Mouse (Mus musculus) embryo, embryonic 11.5 days (tissue): ENCODE data around the gene Unc13c.

ENCODE experiments used
- DNase-seq: peaks from one replicate; pipeline ENCODE4 v3.0.0-alpha.2; 2012; ENCODE audit warnings: low read depth, low spot score

Unc13c gene

DNA sequence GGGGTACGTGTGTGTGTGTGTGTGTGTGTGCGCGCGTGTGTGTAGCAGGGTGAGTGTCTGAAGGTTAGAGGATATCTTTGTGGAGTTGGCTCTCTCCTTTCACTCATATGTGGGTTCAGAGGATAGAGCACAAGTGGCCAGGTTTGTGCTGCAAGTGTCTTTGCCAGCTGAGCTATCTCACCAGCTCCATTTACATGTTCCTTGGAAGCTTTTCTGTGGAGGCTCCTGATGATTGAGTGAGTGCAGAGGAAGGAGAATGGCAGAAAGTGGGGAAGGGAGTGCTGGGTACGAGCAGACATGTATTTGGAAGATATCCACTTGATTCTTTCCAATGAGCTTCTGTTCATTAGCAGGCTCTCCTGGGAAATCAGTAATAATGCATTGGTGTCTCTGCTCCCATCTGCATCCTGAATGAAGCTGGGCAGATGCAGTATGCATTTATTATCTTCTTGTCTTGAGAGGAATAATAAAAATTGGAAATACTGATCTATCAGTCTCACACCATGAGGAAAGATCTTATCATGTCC lies 86.3 kb downstream of the Unc13c start:
- DNase-seq = no peak

DNA sequence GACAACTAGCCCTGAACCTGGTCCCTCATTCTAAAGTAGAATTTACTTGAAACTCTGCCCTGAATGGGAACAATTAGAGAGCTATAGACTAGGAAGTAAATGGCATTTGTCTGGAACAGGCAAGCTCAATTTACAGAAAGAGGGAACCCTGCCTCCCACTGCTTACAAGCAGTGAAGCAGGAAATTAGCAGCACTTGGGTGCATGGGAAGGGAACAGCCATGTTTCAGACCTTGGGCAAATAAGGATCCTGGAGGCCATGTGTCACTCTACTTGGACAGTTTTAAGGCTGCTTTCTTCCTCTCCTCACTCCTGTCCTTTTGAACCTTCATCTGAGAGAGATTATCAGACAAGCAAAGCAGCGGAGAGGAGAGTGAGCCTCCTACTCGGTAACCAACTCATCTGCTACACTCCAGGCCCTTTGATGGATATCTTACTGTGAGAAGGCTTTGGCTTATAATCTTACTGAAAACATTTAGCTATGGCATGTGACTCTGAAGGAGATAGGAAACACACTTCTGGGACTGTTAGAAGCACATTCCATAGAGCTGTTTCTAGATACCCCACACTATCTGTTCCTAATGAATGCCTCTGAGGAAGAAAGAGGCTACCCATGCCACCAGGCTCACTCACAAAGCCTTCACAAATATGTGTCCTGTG lies 101.2 kb downstream of the Unc13c start:
- no peak for DNase-seq

DNA sequence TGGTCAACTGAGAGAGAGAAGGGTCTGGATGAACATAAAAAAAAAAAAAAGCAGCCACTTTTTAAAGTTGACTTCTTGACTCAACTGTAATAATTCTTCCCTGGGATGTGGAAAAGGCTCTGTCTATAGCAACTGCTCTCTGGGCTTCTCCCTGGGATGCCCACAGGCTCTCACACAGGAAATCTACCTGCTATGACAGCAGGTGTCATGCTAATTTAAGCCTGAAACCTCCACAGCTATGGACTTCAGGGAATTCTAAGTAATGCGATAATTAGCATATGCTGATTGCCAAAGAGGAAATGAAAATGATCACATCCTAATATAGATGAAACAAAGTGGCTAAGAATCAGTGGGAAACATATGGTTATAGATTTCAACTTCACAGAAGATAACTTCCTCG lies 102.1 kb downstream of the Unc13c start:
- no peak for DNase-seq

DNA sequence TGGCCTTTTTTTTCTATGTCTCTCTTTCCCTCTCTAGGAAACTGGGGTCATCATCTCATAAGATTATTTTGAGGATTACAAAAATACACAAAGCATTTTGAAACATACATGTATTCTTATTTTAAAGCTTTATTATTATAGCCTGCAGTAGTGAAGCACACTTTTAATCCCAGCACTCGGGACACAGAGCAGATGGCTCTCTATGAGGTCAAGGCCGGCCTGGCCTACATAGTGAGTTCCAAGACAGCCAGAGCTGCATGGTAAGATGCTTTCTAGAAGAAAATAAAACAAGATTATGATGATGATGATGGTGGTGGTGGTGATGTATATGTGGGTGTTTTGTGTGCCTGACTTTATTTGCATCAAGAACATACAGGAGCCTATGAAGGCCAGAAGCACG lies 109.3 kb downstream of the Unc13c start:
- no peak for DNase-seq

DNA sequence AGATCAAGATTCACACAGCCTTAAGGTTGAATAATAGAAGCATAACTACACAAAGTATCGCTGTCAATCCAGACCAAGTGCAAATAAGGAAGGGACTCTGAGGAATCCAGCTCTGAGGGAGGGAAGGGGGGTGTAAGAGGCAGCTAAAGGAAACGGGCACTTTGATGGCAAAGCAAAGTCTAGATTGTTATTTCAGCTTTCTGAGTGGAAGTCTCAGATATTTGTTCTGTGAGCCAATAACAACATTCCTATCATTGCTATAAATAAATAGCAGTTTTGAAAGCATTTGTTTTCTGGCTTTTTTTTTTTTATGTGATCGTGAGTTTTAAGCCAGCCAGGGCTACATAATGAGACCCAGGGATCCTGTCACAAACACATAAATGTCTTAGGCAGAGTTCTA lies 114.5 kb downstream of the Unc13c start:
- DNase-seq = no peak

DNA sequence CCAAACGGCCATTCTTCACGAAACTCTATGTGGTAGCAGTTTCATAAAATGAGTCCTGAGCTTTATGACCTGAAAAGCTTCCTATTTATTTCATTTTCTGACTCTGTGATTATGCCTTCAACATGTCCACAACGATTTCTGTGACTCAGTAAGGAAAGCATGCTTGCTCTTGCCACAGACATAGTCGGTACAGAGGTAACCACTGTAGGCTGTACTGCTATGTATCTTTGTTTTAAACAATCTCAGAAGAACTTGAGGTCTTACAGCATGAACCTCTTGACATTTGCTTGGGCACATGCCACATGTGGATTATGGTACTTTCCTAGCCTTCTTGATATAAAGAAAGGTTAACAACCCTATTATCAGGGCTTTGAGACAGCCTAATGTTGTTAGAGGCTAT lies 162.1 kb downstream of the Unc13c start:
- DNase-seq = no peak

DNA sequence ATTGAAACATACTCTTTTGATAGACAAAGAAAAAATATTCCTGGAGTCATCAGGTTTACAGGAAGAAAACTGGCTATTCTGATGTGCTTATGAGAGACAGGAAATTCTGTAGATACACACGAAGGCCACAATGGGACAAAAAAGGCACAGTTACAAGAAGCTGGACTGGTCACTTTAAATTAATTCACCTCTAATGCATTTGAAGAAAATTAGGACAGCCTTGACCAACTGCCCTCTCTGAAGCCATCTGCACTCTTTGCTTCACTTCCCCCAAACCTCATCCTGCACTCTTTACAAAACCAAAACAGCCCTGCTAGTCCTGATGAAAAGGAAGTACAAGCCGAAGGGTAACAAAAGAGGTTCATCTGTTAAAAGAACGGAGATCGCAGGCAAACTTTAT lies 194.2 kb downstream of the Unc13c start:
- DNase-seq = no peak

DNA sequence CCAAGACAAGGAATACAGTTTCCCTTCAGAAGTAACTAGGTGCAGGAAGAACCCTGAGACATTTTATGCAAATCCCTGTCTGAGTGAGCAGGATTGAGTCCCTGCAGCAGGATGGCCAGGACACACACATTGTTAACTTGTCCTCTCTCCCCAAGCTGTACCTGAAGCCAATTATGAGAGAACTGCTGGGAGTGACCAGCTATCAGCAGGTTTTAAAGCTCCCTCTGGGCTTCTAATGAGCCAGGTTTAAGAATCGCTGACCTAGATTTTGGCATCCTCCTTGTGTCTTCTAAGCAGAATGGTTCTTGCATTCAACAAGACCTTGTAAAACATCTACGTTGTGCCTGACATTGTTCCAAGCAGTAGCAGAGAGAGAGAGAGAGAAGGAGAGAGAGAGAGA lies 213.6 kb downstream of the Unc13c start:
- no peak for DNase-seq

DNA sequence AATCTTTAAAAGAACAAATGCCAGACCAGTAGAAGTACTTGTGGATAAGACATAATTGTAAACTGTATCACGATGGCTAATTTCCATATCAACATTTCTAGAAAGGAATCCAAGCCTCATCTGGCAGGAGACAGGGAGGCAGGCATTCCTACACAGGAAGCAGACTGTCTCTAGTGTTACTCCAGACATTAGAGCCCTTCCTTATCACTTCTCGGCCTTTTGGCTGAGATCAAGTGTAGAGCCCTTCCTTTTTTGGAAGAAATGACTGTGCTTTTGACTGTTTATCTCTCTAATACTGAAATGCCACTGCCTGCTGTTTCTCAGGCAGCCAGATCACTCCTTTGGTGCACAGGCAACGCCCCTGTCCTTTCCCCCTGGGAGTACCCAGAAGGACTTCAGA lies 215.3 kb downstream of the Unc13c start:
- DNase-seq = no peak

DNA sequence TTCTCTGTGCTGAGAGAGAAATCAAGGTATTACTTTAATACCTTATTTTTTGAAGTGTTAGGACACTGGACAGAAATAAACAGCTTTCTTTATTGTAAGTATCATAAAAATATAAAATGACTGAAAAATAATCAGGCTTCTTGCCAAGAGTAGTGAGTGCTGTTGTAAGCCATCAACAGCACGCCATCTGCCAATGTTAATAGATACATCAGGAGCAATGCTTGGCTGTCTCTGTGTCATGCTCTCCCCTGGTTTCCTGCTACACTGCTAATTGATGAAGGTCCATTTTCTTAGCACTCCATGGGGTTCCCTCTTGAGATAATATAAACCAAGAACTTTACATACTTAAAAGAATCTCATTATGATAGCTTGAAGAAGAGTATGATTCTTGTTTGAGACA lies 217.4 kb downstream of the Unc13c start:
- no peak for DNase-seq

DNA sequence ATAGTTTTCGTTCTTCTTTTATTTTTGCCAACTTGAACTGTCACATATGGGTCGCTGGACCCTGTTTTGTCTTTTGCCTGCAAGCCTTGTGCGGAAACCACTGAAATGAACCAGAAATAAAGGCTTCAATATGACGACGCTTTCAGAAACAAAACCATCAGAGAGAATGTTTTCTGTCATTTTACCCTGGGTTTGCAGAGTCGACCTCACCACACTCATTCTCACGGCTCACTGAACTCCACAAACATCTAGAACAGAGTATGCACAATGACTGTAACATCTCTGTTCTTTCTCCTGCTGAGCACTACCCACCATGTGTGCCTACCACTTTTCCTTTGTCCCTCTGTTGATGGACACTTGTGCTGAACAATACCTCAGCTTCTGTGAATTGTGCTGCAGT lies 234.3 kb downstream of the Unc13c start:
- DNase-seq = no peak

DNA sequence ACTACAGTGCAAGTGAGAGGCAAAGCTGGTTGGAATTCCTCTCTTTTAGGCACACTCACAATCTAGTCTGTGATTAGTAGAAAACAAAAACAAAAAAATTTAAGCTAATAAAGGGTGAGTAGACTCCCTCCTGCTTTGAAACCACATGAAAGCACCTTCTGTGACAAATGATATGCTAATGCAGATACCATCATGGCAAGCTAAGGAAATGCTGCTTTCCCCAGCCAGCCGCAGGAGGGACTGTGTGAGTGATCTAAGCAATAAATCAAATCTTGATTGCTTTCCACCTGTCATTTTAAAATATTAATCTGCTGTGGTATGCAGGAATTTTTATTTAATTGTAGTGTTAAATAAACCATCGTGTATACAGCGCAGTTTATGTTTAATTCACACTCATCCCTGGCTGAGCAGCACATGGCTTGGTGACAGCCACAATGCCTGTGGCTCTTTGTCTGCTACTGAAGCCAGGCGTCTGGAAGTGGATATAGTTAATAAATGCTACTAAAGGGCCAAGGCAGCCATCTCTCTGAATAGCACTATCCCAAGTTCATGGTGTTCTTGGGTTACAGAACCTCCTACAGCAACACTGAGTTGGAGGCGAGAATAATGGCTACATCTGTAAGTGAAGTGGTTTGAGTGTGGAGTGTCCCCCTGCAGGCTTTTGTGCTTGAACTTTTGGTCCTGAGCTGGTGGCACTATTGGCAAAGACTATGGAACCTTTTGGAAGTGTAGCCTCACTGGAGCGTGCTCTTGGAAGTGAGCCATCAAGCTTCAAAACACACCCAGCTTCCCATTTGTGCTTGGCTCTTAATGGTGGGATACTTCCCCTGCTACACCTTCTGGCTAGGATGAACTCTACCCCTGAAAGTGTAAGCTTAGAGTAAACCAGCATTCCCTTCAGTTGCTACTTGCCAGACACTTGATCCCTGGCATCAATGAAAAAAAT lies 242.8 kb downstream of the Unc13c start:
- DNase-seq = no peak

DNA sequence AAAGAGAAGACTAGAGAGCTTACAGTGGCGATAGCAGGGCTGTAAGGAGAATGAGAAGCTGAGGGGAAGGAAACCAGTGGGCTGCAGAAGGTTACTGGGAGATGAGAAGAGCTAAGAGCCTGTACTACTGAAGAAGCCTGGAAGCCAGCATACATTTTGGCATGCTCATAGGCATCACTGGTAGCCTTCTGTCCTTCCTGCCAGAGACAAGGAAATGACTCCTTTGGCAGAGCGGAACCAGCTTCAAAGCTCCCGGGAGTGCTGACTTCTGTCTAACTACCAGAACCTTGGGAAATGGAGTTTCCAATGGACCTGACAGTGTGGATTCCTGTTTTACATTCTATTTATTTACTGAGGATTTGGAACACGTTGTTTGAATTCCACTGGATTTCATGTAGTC lies 244.0 kb downstream of the Unc13c start:
- DNase-seq = no peak

DNA sequence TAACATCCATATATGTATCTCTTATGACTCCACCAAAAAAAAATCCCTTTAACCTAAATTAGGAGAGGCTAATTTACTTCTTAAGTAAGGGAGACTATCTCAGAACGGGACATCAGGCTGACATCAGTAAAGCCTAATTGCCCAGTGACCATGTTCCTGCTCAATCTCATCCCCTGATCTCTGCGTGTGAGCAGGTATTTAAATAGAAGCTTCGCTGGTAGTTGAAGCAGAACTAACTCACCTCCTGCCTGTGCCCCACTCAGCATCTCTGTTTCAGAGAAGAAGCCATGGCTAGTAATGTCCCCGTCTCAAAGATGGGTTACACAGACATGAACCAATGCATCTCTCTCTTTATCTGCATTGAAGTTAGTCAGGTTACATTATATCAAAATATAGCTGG lies 255.3 kb downstream of the Unc13c start:
- no peak for DNase-seq

DNA sequence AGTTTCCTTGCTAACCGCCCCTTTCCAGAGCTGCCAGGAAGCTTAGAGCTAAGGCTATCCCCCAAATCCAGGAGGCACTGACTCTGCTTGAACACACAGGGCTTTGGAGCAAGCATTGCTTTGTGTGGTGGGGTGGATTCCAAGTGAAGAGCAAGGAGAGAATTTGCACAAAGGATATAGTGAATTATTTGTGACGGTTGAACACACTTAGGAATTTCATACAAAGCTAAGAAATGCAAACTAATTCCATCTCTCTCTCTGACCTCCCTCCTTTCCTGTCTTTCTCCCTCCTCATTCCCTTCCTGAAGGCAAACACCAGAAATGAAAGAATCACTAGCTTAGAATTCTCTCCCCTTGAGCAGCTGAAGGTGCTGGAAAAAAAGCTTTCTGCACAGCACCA lies 271.7 kb downstream of the Unc13c start:
- DNase-seq = no peak

DNA sequence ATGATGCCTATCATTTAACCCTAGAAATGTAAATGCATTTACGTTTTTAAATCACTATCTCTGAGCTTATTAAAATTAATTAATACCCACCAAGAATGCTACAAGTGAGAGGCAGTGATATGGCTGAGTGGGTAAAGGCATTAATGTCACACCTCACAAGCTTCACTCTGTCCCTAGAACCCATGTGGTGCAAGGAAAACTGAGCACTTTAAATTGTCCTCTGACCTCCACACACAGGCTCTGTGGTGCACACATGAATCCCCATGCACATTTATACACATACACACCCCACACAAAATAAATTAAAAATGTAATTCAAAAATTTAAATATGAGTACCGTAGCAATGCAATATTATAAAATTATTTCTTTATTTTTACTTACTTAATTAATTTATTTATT lies 287.2 kb downstream of the Unc13c start:
- DNase-seq = no peak

DNA sequence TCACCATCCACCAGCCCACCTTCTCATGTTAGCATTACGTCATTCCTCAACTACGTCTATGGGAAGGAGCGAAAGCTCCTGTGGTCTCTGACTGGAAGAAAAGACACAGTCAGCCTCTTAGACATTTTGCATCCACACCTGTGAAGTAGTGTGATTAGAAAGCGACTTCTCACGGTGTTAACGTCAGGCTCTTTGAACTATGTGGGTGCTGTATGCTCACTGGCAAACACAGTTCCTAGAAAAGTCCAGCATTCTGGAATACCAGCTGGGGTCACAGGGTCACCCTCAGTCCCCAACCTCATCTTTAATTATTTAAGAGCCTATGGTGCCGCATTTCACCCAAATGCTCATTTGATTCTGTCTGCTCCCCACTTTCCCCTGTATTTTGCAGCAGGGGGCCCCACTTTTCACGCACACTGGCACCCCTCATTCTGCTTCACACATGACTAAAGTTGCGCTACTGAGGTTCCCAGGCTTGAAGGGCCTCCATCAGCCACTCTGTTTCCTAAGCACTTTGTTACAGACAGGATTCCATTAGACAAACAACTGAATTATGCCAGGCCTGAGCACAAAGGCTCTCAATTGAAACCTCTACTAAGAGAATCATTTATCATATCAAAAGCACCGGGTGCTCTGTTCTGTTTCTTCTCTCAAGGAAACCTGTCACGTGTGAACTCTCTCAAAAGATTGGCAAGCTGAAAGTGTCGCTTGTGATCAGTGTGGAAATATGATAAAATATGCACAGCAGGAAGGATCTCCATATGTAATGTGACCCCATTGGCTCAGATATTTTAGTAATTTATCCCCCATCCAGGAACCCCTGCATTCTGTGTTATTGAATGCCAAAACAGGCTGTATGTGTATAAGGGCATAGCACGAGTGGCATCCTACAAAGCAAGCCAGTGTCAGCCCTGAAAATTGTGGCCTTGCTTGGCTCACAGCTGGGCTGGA lies 287.9 kb downstream of the Unc13c start:
- no peak for DNase-seq

DNA sequence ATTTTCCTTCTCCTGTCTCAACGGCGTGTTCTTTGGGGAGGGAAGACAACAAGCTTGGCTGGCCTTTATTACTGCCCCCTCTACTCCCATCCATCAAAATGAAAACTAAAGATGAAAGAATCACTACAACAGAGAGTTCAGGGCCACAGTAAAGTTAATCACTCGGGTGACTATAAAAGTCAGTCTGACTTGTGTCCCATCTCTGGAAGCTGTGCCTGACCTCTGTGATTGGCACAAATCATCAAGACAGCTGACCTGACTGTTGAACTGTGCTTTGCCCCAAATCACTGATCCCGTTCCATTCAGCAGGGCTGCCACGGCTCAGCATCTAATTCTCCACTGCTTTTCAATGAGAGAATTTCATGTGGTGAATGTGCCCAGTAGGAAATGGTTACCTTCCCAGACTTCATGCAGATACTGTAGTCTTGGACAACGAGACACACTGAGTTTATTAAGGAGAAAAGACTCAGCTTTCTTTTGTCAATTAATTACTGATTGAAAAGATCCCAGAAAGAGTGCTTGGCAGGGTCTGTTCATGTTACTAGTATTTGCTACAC lies 297.0 kb downstream of the Unc13c start:
- DNase-seq = no peak

DNA sequence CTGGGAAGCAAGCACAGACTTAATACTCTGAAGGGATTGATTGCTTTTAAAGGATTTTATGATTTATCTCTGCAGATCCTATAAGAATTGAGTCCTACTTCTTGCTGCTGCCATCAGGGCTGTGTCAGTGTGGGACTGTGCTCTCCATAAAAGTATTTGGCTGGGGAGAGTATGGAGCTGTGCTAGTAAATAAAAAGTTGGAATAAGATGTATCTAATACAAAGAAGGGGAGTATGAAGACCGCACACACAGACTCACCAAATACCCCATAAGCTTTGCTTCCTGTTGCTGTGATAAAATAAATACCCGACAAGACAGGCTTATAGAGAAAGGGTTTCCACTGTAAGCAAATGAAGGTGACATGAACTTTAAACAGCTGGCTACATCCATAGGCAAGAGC lies 298.7 kb downstream of the Unc13c start:
- DNase-seq = no peak

DNA sequence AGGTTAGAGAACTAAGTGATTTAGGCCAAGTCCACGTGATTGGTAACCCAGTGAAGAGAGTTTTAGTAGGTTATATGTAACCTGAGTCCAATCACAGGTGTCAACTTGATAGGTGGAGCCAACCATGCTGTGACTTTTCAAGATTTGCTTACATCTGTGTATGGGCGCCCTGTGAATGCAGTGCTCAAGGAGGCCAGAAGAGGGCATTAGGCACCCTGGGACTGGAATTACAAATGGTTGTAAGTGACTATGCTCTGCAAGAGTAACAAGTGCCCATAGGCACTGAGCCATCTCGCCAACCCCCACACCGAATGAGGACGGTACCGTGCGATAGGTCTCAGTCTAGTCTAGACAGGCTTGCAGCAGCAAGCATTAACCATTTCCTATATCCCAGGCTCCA lies 305.9 kb downstream of the Unc13c start:
- no peak for DNase-seq

DNA sequence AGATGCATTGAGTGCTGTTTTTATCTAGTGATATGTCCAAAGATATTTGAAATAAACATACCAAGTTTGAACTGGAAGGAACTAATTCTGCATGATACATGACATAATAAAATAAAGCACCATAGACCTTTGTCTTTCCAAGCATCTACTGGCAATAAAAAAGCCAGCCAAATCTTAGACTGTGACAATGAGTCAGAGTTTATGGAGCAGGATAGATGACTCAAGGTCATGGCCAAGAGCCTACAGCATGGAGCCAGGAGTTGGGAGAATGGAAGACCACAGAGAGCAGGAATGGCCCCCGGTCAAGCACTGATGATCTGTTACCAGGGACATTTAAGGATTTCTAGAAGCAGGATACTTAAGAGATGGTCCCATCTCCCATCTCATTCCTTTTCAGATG lies 319.7 kb downstream of the Unc13c start:
- DNase-seq = no peak

DNA sequence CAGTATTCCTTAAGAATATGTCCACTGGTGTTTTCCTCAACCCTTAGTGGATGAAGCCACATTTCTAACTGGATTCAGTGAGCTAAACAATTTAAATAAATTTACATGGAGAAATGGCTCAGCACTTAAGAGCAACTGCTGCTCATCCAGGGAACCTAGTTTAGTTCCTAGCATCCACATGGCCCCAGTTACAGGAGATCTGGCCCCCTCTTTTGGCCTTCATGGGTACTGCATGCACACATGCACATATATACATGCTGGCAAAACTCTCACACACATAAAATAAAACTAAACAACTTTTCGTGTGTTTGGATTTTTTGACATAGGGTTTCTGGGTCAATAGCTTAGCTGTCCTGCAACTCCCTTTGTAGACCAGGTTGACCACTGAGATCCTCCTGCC lies 330.6 kb downstream of the Unc13c start:
- no peak for DNase-seq
